Mouse (Mus musculus) heart, embryonic 13.5 days (tissue): ENCODE measurements at regions not wholly inside any gene's neighbourhood (a gene's known extent, or its start where the extent isn't known, plus 50 kb on each side); places are given as distances from the start of the nearest gene placed in this dataset.

Experiments used
- ATAC-seq: fragments of 200-750 bp; cut with Nextera tagmentation; 2 replicates; pipeline ENCODE4 v1.8.0; 2017; ENCODE audit warnings: moderate TSS enrichment; ENCODE audit not compliant: insufficient number of reproducible peaks, low FRiP score, low TSS enrichment; ENCODE audit errors: extremely low read depth
- H3K27ac ChIP-seq: fragments of 300-500 bp; sonication (generic); replicated peaks from 2 replicates; pipeline ENCODE4 v1.5.1; 2015; ENCODE audit warnings: moderate library complexity, mild to moderate bottlenecking, inconsistent platforms
- H3K27me3 ChIP-seq: fragments of 300-500 bp; sonication (generic); replicated peaks from 2 replicates; pipeline ENCODE4 v1.6.1; 2015; ENCODE audit warnings: mild to moderate bottlenecking, inconsistent platforms
- H3K36me3 ChIP-seq: fragments of 300-500 bp; sonication (generic); 2 replicates; pipeline ENCODE4 v1.6.1; 2015; ENCODE audit warnings: mild to moderate bottlenecking, inconsistent platforms
- H3K4me1 ChIP-seq: fragments of 300-500 bp; sonication (generic); 2 replicates; pipeline ENCODE4 v1.6.1; 2015; ENCODE audit warnings: inconsistent platforms
- H3K4me2 ChIP-seq: fragments of 300-500 bp; sonication (generic); 2 replicates; pipeline ENCODE4 v1.6.1; 2015; ENCODE audit warnings: inconsistent platforms, mild to moderate bottlenecking, moderate library complexity
- H3K4me3 ChIP-seq: fragments of 300-500 bp; sonication (generic); 2 replicates; pipeline ENCODE4 v1.5.1; 2015; ENCODE audit warnings: moderate library complexity, mild to moderate bottlenecking, inconsistent platforms
- H3K9ac ChIP-seq: fragments of 300-500 bp; sonication (generic); 2 replicates; pipeline ENCODE4 v1.6.1; 2015; ENCODE audit warnings: inconsistent platforms, mild to moderate bottlenecking, moderate library complexity
- H3K9me3 ChIP-seq: fragments of 300-500 bp; sonication (generic); 2 replicates; pipeline ENCODE4 v1.6.1; 2016; ENCODE audit warnings: inconsistent platforms
- WGBS: fragments of 180-500 bp; shearing (Covaris S2); methylation state at CpG from one replicate; pipeline ENCODE4 v1.1.7; 2015; ENCODE audit warnings: mixed read lengths; 5-methylcytosine and 5-hydroxymethylcytosine counted together

DNA sequence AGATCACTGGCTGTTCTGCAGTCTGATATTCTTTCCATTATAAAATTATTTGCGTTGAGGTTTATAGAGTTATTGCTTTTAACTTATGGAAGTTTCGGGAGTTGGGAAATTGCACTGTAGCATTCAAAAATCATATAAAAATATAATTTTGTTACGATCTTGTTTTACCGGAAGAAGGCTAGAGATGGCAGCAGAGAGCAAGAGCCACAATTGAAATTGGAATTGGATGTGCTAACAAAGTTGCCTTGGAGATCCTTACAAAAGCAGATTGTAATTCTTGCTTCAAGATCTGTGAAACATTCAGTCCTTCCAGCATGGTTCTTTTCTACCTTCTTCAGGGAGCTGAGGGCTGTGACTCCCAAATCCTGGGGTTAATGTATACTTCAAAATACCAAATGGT, 514.4 kb downstream of the Tox3 start:
- H3K27ac ChIP-seq: no peak overlapping the region
- no peaks in the 10 kb centered on the region for H3K27me3 ChIP-seq
- H3K4me1 ChIP-seq: no peaks in the 10 kb centered on the region
- 67% methylated on average over 4 of the region's 4 CpGs for WGBS
- no peak overlapping the region for H3K4me2 ChIP-seq
- no peaks in the 10 kb centered on the region for H3K36me3 ChIP-seq
- ATAC-seq: no peak
- H3K4me3 ChIP-seq: no peak overlapping the region
- no peak overlapping the region for H3K9ac ChIP-seq
- H3K9me3 ChIP-seq: no peaks in the 10 kb centered on the region

DNA sequence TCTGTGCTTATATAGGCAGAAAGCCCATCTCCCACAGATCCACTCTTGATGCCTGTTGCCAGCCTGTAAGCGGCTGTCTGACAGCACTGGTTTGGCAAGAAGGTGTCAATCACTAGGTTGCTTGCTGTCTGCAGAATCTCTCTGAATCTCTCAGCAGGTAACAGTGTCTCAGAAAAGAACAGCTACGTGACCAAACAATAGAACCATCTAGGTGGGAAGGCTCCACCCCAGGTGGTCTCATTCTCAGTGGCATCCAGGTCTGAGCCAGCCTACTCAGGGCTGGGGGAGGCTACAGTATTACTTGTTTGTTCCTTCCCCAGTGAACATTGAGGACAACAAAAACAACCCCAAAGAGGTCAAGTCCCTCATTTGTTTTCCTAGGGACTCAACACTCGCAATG, 523.6 kb downstream of the Tox3 start:
- ATAC-seq: no peak
- Histone ChIP-seq H3K9ac (no peak overlapping the region), H3K4me1 (no peaks in the 10 kb centered on the region), H3K4me3 (no peak overlapping the region), H3K27me3 (no peaks in the 10 kb centered on the region), H3K27ac (no peak overlapping the region), H3K9me3 (no peaks in the 10 kb centered on the region), H3K36me3 (no peaks in the 10 kb centered on the region), H3K4me2 (no peak overlapping the region)
- WGBS: 37% methylated on average over 3 of the region's 3 CpGs

DNA sequence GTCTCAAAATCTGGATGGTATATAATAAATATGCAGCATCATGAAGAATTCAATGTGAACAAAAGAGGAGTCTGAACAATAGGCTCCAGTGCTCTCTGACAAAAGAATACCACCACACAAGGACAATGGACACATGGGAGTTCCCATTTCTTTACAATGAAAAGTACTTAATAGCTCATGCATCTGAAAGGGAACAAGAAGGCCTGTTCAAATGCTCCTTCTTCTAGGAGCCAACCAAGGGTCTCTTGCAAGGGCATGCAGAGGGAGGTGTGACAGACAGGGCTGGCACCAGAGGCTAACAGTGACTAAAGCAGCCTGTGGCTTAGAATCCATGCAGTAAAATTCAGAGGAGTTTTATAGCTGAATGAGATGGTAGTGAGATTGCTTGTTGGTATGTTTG, 524.5 kb downstream of the Tox3 start:
- H3K27me3 ChIP-seq: no peaks in the 10 kb centered on the region
- H3K9ac ChIP-seq: no peak overlapping the region
- no peak overlapping the region for H3K4me3 ChIP-seq
- no peaks in the 10 kb centered on the region for H3K4me1 ChIP-seq
- H3K27ac ChIP-seq: no peak overlapping the region
- no peaks in the 10 kb centered on the region for H3K36me3 ChIP-seq
- ATAC-seq: no peak
- H3K4me2 ChIP-seq: no peak overlapping the region
- H3K9me3 ChIP-seq: no peaks in the 10 kb centered on the region

- ATAC-seq: no peak
- Histone ChIP-seq H3K4me1 (no peaks in the 10 kb centered on the region), H3K4me2 (no peak overlapping the region), H3K9me3 (peaks cover 3% of the 10 kb centered on the region; the same call in 1 of the 2 replicates), H3K27me3 (no peaks in the 10 kb centered on the region), H3K27ac (no peak overlapping the region), H3K4me3 (no peak overlapping the region), H3K9ac (no peak overlapping the region), H3K36me3 (no peaks in the 10 kb centered on the region)
- WGBS: 75% methylated on average over 4 of the region's 4 CpGs
Observed at GRCm38 (mm10) chr8:89812036-89812711, 536.0 kb downstream of the Tox3 start.

- no peak overlapping the region for H3K9ac ChIP-seq
- H3K27me3 ChIP-seq: peaks cover 29% of the 10 kb centered on the region
- H3K36me3 ChIP-seq: no peaks in the 10 kb centered on the region
- 55% methylated on average over 10 of the region's 10 CpGs for WGBS
- H3K4me3 ChIP-seq: no peak overlapping the region
- no peak overlapping the region for H3K4me2 ChIP-seq
- ATAC-seq: no peak
- no peak overlapping the region for H3K27ac ChIP-seq
- no peaks in the 10 kb centered on the region for H3K9me3 ChIP-seq
- H3K4me1 ChIP-seq: no peaks in the 10 kb centered on the region
Observed at GRCm38 (mm10) chr8:89788296-89788695, 559.8 kb downstream of the Tox3 start.

GRCm38 (mm10) chr8:89787050-89787905, 560.9 kb downstream of the Tox3 start:
- H3K36me3 ChIP-seq: no peaks in the 10 kb centered on the region

GRCm38 (mm10) chr8:89785011-89785410, 563.1 kb downstream of the Tox3 start:
- H3K4me3 ChIP-seq: no peak overlapping the region
- H3K4me2 ChIP-seq: no peak overlapping the region
- no peak for ATAC-seq
- H3K36me3 ChIP-seq: no peaks in the 10 kb centered on the region
- H3K27ac ChIP-seq: no peak overlapping the region
- no peaks in the 10 kb centered on the region for H3K9me3 ChIP-seq
- H3K27me3 ChIP-seq: peaks cover 54% of the 10 kb centered on the region
- no peaks in the 10 kb centered on the region for H3K4me1 ChIP-seq
- whole genome bisulfite sequencing: 17% methylated on average over 7 of the region's 7 CpGs
- H3K9ac ChIP-seq: no peak overlapping the region

More at GRCm38 (mm10) chr8:89787050-89787905, 560.9 kb downstream of the Tox3 start:
- 59% methylated on average over 17 of the region's 17 CpGs for WGBS
- no peak for ATAC-seq
- Histone ChIP-seq H3K4me1 (no peaks in the 10 kb centered on the region), H3K4me3 (no peak overlapping the region), H3K9me3 (no peaks in the 10 kb centered on the region), H3K27me3 (peaks cover 39% of the 10 kb centered on the region), H3K4me2 (no peak overlapping the region), H3K9ac (no peak overlapping the region), H3K27ac (no peak overlapping the region)

- H3K27ac ChIP-seq: no peak overlapping the region
- no peak overlapping the region for H3K9ac ChIP-seq
- no peaks in the 10 kb centered on the region for H3K36me3 ChIP-seq
- no peak overlapping the region for H3K4me3 ChIP-seq
- 73% methylated on average over 5 of the region's 5 CpGs for WGBS
- no peaks in the 10 kb centered on the region for H3K4me1 ChIP-seq
- H3K27me3 ChIP-seq: peaks cover 54% of the 10 kb centered on the region
- no peak for ATAC-seq
- no peak overlapping the region for H3K4me2 ChIP-seq
- no peaks in the 10 kb centered on the region for H3K9me3 ChIP-seq
Observed at GRCm38 (mm10) chr8:89783311-89783710, 564.8 kb downstream of the Tox3 start.

DNA sequence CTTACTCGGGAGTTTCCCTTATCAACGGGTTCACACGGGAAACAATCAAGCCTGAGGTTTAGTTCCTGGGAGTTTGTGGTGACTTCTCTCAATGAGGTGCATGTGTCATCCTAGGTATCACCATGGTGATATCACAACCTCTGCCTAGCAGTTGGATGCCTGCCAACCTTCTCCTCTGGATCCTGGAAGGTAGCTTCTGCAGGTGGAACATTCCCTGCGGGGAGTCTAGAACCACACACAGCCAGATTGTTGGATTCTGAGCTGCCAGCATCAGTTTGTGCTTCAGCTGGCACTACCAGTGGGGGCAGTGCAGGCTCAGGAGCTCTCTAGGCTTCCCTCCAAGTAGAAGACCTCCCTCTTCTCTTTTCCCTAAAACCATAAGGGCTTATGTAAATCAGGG, 581.8 kb downstream of the Tox3 start:
- ATAC-seq: no peak
- Histone ChIP-seq H3K4me1 (0 out of 2 replicates have a peak, but pooled peaks cover 4% of the 10 kb centered on the region), H3K4me2 (no peak overlapping the region), H3K9ac (no peak overlapping the region), H3K4me3 (no peak overlapping the region), H3K27me3 (no peaks in the 10 kb centered on the region), H3K36me3 (no peaks in the 10 kb centered on the region), H3K9me3 (no peaks in the 10 kb centered on the region), H3K27ac (no peak overlapping the region)
- WGBS: 33% methylated on average over 4 of the region's 4 CpGs

DNA sequence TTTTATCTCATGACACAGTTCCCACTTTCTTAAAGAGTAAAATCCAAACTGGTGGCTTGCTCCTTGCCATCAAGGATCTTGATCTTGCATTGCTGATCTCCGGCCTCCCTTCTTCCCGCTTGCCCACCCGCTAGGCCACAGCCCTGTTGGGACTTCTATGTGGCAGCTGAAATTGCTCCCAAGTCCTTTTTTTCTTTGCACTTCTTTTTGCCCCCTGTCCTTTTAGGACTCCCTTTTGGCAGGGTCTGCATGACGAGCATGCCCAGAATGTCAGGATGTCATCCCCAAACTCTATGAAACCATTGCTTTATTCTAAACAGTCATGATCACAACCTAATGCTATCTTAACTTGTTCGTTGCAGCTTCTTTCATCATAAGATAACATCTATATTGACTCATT, 588.6 kb downstream of the Tox3 start:
- WGBS: 76% methylated on average over 5 of the region's 5 CpGs
- ATAC-seq: no peak
- H3K36me3 ChIP-seq: no peaks in the 10 kb centered on the region

GRCm38 (mm10) chr8:89758695-89759094, 589.4 kb downstream of the Tox3 start:
- H3K9me3 ChIP-seq: no peaks in the 10 kb centered on the region
- no peaks in the 10 kb centered on the region for H3K27me3 ChIP-seq
- H3K36me3 ChIP-seq: no peaks in the 10 kb centered on the region
- WGBS: 67% methylated on average over 10 of the region's 10 CpGs
- no peak overlapping the region for H3K9ac ChIP-seq
- H3K4me2 ChIP-seq: no peak overlapping the region
- ATAC-seq: no peak
- no peak overlapping the region for H3K4me3 ChIP-seq
- no peak overlapping the region for H3K27ac ChIP-seq
- H3K4me1 ChIP-seq: no peaks in the 10 kb centered on the region

More for the DNA sequence above, 588.6 kb downstream of the Tox3 start:
- H3K9ac ChIP-seq: no peak overlapping the region
- H3K27me3 ChIP-seq: no peaks in the 10 kb centered on the region
- H3K4me1 ChIP-seq: no peaks in the 10 kb centered on the region
- no peak overlapping the region for H3K4me2 ChIP-seq
- H3K4me3 ChIP-seq: no peak overlapping the region
- H3K9me3 ChIP-seq: no peaks in the 10 kb centered on the region
- H3K27ac ChIP-seq: no peak overlapping the region

DNA sequence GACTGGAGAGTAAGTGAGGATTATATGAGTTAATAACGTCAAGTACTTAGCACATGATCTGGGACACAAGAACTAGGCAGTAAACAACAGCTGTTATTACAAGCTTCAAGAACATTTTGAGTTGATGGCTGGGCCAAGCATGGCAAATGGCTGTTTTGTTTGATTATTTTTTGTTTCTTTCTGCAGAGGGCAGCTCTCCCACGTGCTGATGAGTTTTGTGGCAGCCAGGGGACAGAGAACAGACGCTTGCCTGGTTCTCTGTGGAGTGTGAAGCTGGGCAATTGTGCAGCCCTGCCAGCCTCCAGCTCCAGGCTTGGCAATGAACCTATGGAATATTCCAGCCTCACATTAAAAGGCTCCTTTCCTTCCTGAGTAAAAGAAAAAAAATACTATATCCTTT, 592.2 kb downstream of the Tox3 start:
- Histone ChIP-seq H3K27me3 (no peaks in the 10 kb centered on the region), H3K9me3 (no peaks in the 10 kb centered on the region), H3K9ac (no peak overlapping the region), H3K36me3 (no peaks in the 10 kb centered on the region), H3K4me3 (no peak overlapping the region), H3K4me2 (no peak overlapping the region), H3K4me1 (no peaks in the 10 kb centered on the region), H3K27ac (no peak overlapping the region)
- 43% methylated on average over 3 of the region's 3 CpGs for WGBS
- no peak for ATAC-seq
